Mouse (Mus musculus) heart, adult 8-10 months (tissue): ENCODE measurements around the gene Tmem240. TPM values are rescaled to one million over a fixed set of nuclear protein-coding genes. Genes with fewer than 3 reads are reported as not detected.
"Not testable (repeated sequence)": the region's sequence is repeated elsewhere in the genome, so short reads cannot be mapped to it uniquely, and the experiment has no call there.

Experiments used
- DNase-seq: peaks from one replicate; pipeline ENCODE4 v3.0.0; 2022; ENCODE audit warnings: low spot score
- total RNA-seq, 4 experiments: library from RNA; stranded (reverse); gene quantifications; 2 replicates each; pipeline ENCODE4 v1.2.4; 2022

Gene Tmem240
- total RNA-seq = under 1 TPM in 3 of 4 experiments, not detected in 1; 0.11 to 0.81 (median 0.13) TPM

DNA sequence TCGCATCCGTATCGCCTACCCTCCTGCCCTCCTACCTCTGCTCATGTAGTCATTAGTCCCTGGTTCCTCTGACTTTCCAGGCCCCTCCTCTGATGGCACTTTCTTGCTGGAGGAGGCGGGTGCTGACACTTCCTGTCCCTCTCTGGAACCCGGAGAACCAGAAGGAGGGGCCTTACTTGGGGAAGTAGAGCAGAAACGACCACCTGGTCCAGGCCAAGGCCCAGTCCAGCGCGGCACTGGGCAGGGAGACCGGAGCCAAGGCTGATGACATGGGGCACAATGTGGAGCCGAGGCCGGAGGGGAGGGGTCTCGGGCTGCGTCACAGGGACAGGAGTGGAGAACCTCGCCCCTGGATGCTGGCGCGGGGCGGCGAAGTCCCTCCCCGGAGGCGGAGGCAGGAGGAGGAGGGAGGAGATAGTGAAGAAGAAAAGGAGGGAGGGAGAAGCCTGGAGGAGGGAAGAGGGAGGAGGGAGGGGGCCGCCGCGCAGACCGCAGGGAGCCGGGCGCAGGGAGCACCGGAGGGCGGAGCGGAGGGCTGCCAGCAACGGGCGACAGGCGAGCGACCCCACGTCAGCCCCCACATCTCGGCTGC is at the start of gene Tmem240:
Gene Tmem240, plus strand, starts transcription at position 451 of the 592 bp plus-strand sequence.
- DNase-seq = peak; percentile 86

- not testable (repeated sequence) for DNase-seq
Observed at GRCm38 (mm10) chr4:155687764-155688163, 46.8 kb upstream of the Tmem240 start.

- no peak for DNase-seq
Observed at GRCm38 (mm10) chr4:155690571-155691375, 43.8 kb upstream of the Tmem240 start.

- DNase-seq = no peak
Observed at GRCm38 (mm10) chr4:155692421-155692820, 42.2 kb upstream of the Tmem240 start.

GRCm38 (mm10) chr4:155694111-155694481 is 40.5 kb upstream of the Tmem240 start, which contains the start of gene Fndc10:
Gene Fndc10, plus strand, starts transcription at chr4:155694342.
- peak; percentile 50 for DNase-seq

DNA sequence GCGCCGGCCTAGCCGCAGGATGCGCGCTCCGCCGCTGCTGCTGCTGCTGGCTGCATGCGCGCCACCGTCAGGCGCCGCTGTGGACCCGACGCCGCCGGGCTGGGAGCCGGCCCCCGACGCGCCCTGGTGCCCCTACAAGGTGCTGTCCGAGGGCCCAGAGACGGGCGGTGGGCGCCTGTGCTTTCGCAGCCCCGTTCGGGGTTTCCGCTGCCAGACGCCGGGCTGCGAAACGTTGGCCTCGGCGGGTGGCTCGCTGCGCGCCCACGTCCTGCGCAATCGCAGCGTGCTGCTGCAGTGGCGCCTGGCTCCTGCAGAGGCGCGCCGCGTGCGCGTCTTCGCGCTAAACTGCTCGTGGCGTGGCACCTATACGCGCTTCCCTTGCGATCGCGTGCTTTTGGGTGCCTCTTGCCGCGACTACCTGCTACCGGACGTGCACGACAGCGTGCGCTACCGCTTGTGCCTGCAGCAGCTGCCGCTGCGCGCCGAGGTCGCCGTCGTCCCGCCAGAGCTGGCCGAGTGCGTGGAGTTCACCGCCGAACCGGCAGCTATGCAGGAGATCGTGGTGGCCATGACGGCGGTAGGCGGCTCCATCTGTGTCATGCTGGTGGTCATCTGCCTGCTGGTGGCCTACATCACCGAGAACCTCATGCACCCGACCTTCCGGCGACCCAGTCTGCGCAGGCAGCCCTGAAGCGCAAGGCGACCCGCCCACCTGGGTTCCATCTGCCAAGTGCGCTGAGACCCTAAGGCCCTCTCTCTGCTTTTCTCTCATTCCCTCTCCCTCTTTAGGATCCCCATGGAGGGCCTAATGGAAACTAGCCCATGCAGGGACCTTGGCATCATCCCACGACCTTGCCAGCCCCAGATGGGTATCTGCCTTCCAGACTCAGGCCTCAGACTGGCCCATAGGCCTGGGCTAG is 39.9 kb upstream of the Tmem240 start:
- no peak for DNase-seq

DNA sequence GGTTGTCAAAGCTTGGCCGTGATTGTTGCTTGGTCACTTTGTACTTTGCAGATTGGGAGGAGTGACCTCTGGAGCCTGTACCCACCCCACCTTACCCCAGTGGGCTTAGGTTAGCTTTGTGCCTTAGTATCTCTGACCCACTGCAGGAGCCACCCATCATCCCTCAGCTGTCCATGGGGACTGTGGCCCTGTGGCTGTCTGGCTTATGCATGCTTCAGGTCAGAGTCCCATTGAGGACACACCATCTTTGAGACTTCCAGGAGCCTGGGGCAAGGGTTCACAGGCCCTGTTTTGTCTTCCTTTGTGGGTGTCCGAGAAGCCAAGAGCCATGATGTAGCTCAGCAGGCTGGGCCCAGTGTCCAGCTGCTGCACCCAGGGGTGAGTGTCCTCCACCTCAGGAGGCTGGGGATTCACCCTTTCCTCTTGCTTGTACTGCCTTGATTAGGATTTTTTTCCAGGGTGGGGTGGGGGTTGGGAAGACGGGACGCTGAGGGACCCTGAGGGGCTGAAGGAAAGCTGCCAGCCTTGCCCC is 39.0 kb upstream of the Tmem240 start:
- DNase-seq = no peak

GRCm38 (mm10) chr4:155696261-155697255 is 38.0 kb upstream of the Tmem240 start:
- no peak for DNase-seq

DNA sequence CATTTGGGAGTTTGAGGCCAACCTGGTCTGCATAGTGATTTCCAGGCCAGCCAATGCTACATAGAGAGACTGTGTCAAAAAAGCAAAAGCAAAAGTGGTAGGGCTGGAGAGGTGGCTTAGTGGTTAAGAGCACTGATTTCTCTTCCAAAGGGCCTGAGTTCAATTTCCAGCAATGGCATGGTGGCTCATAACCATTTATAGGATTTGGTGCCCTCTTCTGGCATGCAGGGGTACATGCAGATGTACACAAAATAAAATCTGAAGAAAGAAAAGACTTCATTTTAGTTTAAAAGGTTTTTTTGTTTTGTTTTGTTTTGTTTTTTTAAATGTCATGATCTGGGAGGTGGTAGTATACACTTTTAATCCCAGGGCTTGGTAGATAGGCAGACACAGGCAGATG is 34.2 kb upstream of the Tmem240 start:
- no peak for DNase-seq

GRCm38 (mm10) chr4:155703425-155703929 is 31.1 kb upstream of the Tmem240 start:
- DNase-seq = no peak

DNA sequence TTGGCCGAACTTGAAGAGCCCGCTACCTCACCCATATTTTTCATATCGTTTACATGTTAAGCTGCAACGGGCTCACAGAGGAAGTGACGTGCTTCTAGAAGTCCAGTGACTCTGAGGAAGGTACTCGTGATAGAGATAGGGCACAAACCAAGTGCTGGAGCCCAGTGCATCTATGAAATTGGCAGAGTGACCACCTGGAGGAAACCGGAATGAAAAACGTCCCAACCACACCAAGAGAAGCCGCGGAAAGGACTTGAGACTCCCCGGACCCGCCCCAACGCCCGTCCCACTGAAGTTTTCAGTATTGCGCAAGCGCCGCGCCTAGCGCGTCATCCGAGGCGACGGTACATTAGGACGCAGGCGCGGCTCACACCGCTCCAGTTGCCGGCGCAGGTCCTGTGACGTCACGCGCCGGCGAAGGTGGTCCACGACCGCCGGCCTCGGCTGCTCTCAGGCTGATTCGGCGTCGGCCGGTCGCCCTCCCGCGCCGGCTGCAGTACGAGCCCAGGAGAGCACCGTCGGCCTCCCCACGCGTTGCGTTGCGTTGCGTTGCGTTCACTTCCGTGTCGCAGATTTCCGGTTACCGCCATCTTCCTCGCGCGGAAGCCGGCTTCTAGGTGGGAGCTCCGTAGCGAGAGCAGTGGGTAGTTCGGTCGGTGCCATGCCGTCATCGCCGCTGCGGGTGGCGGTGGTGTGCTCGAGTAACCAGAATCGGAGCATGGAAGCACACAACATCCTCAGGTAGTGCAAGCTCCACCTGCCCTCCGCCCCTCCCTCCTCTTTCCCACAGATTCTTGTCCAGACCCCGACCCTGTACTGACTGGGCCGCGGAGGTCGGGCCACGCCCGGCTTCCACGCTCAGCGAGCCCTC is 29.6 kb upstream of the Tmem240 start, which contains the start of gene Ssu72:
Gene Ssu72, plus strand, starts transcription at position 80 of the 871 bp plus-strand sequence.
- DNase-seq = peak; percentile 92

- no peak for DNase-seq
Observed at GRCm38 (mm10) chr4:155705592-155705929, 29.0 kb upstream of the Tmem240 start.

DNA sequence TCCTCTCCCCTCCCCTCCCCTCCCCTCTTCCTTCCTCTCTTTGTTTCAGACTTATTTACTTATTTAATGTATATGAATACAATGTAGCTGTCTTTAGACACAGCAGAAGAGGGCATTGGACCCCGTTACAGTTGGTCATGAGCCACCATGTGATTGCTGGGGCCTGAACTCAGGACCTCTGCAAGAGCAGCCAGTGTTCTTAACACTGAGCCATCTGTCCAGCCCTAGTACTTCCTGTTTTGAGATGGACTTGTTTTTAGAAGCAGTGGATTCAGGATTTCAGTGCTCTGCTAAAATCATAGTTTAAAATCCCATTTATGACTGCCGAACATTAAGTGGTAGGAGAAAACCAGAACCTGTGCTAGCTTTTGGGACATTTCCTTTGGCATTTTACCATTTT is 26.0 kb upstream of the Tmem240 start:
- DNase-seq = no peak

GRCm38 (mm10) chr4:155708988-155709387 is 25.6 kb upstream of the Tmem240 start:
- DNase-seq = no peak

- DNase-seq = peak; percentile 29
Observed at GRCm38 (mm10) chr4:155710521-155711252, 23.9 kb upstream of the Tmem240 start.

- no peak for DNase-seq
Observed at GRCm38 (mm10) chr4:155721668-155722083, 12.9 kb upstream of the Tmem240 start.

DNA sequence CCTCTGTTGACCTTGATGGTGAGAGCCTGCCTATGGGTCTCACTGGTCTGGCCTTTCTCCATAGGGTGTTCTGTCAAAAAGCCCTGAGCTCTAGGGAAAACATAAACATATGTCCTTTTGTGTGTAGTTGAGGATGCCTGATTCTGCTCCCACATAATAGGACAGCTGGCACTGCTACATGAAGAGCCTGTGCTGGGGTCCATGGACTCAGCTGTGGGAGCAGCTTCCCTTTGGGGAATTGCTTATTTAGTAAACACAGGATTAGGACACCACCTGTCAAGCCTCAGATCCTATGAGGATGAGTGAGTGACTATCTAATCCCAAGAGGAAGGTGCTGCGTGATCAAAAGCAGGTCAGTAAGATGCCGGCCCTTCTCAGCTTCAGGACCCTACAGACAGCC is 6.6 kb upstream of the Tmem240 start:
- no peak for DNase-seq

GRCm38 (mm10) chr4:155733267-155733666 is 1.3 kb upstream of the Tmem240 start:
- DNase-seq = no peak
